Mouse (Mus musculus) lung, postnatal 0 days (tissue): ENCODE measurements at regions not wholly inside any gene's neighbourhood (a gene's known extent, or its start where the extent isn't known, plus 50 kb on each side); places are given as distances from the start of the nearest gene placed in this dataset.

Experiments
- ATAC-seq: fragments of 200-750 bp; cut with Nextera tagmentation; 2 replicates; pipeline ENCODE4 v1.8.0; 2017; ENCODE audit warnings: moderate library complexity
- DNase-seq: peaks from one replicate; pipeline ENCODE4 v3.0.0-alpha.2; 2016; ENCODE audit warnings: low spot score
- H3K27ac ChIP-seq: fragments of 300-500 bp; sonication (generic); 2 replicates; pipeline ENCODE4 v1.5.1; 2014; ENCODE audit warnings: antibody characterized with exemption, mild to moderate bottlenecking, low read length, mixed read lengths
- H3K27me3 ChIP-seq: fragments of 300-500 bp; sonication (generic); replicated peaks from 2 replicates; pipeline ENCODE4 v1.6.1; 2014; ENCODE audit warnings: low read length, mixed read lengths; ENCODE audit not compliant: insufficient read depth
- H3K36me3 ChIP-seq: fragments of 300-500 bp; sonication (generic); 2 replicates; pipeline ENCODE4 v1.6.1; 2014; ENCODE audit warnings: low read length, mixed read lengths; ENCODE audit not compliant: insufficient read depth
- H3K4me1 ChIP-seq: fragments of 300-500 bp; sonication (generic); 2 replicates; pipeline ENCODE4 v1.6.1; 2014; ENCODE audit warnings: antibody characterized with exemption, low read depth, low read length, mixed read lengths; ENCODE audit not compliant: insufficient read depth
- H3K4me2 ChIP-seq: fragments of 300-500 bp; sonication (generic); replicated peaks from 2 replicates; pipeline ENCODE4 v1.6.1; 2014; ENCODE audit warnings: low read depth, mild to moderate bottlenecking, low read length, moderate library complexity, mixed read lengths
- H3K4me3 ChIP-seq: fragments of 300-500 bp; sonication (generic); 2 replicates; pipeline ENCODE4 v1.5.1; 2014; ENCODE audit warnings: low read depth, low read length
- H3K9ac ChIP-seq: fragments of 300-500 bp; sonication (generic); replicated peaks from 2 replicates; pipeline ENCODE4 v1.6.1; 2014; ENCODE audit warnings: low read depth, mild to moderate bottlenecking
- H3K9me3 ChIP-seq: fragments of 300-500 bp; sonication (generic); 2 replicates; pipeline ENCODE4 v1.6.1; 2016; ENCODE audit warnings: low read length, mixed read lengths
- CTCF ChIP-seq: IDR thresholded peaks from 2 replicates; pipeline ENCODE4 v1.5.1; 2016; ENCODE audit warnings: antibody characterized with exemption, mild to moderate bottlenecking
- EP300 ChIP-seq: IDR thresholded peaks from 2 replicates; pipeline ENCODE4 v1.6.1; 2016; ENCODE audit warnings: antibody characterized with exemption, mild to moderate bottlenecking, control low read depth
- WGBS: fragments of 180-500 bp; shearing (Covaris S2); extraction: QIAGEN DNeasy Blood & Tissue Kit; methylation state at CpG from one replicate; pipeline ENCODE4 v1.1.7; 2014; 5-methylcytosine and 5-hydroxymethylcytosine counted together

DNA sequence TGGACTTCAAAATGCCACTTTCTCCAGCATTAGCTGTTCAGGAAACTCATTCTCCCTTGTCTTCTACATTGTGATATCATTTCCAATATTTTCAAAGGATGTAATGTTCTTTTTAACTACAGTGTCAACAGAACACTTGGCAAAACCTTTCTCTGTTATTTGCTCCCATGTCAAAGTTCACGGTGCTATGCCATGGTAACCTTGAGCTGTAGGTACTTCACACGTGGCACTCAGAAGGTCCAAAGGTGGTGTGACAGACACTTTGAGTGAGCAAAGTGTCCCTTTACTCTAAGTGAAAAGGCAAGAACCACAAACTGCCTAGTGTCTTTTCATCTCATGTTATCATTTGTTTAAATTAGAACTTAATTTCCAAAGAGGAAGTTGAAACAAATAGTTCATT lies 53.3 kb upstream of the Tram2 start:
- ATAC-seq (no peak), DNase-seq (peak; percentile 7)
- Histone ChIP-seq H3K27me3 (no peaks in the 10 kb centered on the region), H3K4me1 (no peaks in the 10 kb centered on the region), H3K4me2 (no peak overlapping the region), H3K27ac (no peak overlapping the region), H3K9ac (no peak overlapping the region), H3K4me3 (no peak overlapping the region), H3K36me3 (no peaks in the 10 kb centered on the region), H3K9me3 (no peaks in the 10 kb centered on the region)
- WGBS: 29% methylated on average over 2 of the region's 2 CpGs
- no peak for TF ChIP-seq CTCF
- TF ChIP-seq EP300: no peak

GRCm38 (mm10) chr1:21146961-21147360 lies 67.9 kb upstream of the Tram2 start:
- ATAC-seq: no peak
- Histone ChIP-seq H3K4me1 (no peaks in the 10 kb centered on the region), H3K9me3 (no peaks in the 10 kb centered on the region), H3K9ac (no peak overlapping the region), H3K4me3 (no peak overlapping the region), H3K27ac (no peak overlapping the region), H3K4me2 (no peak overlapping the region), H3K27me3 (no peaks in the 10 kb centered on the region), H3K36me3 (no peaks in the 10 kb centered on the region)
- DNase-seq: no peak
- 67% methylated on average over 4 of the region's 4 CpGs for WGBS
- no peak for TF ChIP-seq EP300
- no peak for TF ChIP-seq CTCF

DNA sequence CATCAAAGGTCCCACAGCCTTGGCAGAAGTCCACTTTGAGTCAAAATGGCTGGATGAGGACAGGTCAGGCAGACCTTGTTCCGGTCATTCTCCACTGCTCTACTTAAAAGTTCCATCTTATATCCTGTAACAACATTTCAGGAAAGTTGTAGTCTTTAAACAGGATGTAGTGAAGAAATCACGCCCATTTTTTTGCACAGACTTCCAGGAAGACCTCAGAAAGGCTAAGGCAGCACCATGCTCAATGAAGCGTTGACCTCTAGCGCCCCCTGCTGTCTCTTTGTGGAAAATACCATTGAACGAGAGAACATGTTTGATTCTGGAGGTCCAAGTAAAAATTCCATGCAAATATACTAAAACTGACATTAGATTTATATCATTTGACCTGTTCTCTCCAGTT lies 56.6 kb upstream of the Tmem14a start:
- H3K27ac ChIP-seq: no peak overlapping the region
- 11% methylated on average over 5 of the region's 5 CpGs for WGBS
- DNase-seq: peak; percentile 83
- no peak overlapping the region for H3K4me2 ChIP-seq
- H3K36me3 ChIP-seq: no peaks in the 10 kb centered on the region
- no peak overlapping the region for H3K4me3 ChIP-seq
- H3K4me1 ChIP-seq: no peaks in the 10 kb centered on the region
- no peaks in the 10 kb centered on the region for H3K27me3 ChIP-seq
- no peak overlapping the region for H3K9ac ChIP-seq
- ATAC-seq: peak; percentile 45
- no peaks in the 10 kb centered on the region for H3K9me3 ChIP-seq
- TF ChIP-seq CTCF (peak; percentile 94), EP300 (peak; percentile 57)

DNA sequence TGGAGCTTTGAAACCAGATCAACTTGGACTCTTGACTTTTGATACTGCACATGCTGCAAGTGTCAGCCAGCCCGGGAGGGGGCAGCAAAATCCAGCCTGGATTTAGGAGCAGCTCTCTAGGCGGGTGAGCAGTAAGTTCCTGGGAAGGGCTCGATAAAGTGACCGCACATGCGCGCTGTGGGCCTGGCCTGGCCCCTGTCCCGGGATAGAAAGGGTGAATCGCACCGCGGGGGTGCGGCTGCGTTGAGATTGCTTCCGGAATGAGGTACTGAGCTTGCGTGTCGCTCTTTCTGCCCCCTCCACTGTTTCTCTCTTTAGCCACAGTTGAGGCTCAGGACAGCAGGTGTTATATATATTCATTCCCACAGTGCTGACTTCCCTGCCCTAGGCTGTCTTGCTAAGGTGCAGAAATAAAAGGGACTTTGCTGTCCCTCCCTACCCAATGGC lies 52.1 kb upstream of the Tmem14a start:
- DNase-seq (peak; percentile 90), ATAC-seq (peak; percentile 96)
- H3K27me3 ChIP-seq: no peaks in the 10 kb centered on the region
- peak overlapping the region; percentile 56 for H3K4me2 ChIP-seq
- H3K36me3 ChIP-seq: no peaks in the 10 kb centered on the region
- no peaks in the 10 kb centered on the region for H3K4me1 ChIP-seq
- 0 out of 2 replicates have a peak overlapping the region, but pooled peaks have one; percentile 27 for H3K9ac ChIP-seq
- H3K4me3 ChIP-seq: peak overlapping the region; percentile 25
- 0 out of 2 replicates have a peak overlapping the region, but pooled peaks have one; percentile 11 for H3K27ac ChIP-seq
- TF ChIP-seq CTCF (peak; percentile 89), EP300 (no peak)
- no peaks in the 10 kb centered on the region for H3K9me3 ChIP-seq
- WGBS: under 1% methylated on average over 15 of the region's 15 CpGs

GRCm38 (mm10) chr1:21166762-21167161 lies 51.6 kb upstream of the Tmem14a start:
- H3K9ac ChIP-seq: 0 out of 2 replicates have a peak overlapping the region, but pooled peaks have one; percentile 27

More at GRCm38 (mm10) chr1:21166762-21167161, 51.6 kb upstream of the Tmem14a start:
- WGBS: 47% methylated on average over 4 of the region's 4 CpGs
- Histone ChIP-seq H3K4me1 (no peaks in the 10 kb centered on the region), H3K4me3 (peak overlapping the region; percentile 25), H3K4me2 (peak overlapping the region; percentile 56), H3K9me3 (no peaks in the 10 kb centered on the region), H3K36me3 (no peaks in the 10 kb centered on the region), H3K27ac (0 out of 2 replicates have a peak overlapping the region, but pooled peaks have one; percentile 11), H3K27me3 (no peaks in the 10 kb centered on the region)
- peak; percentile 13 for DNase-seq
- TF ChIP-seq EP300 (no peak), CTCF (no peak)
- peak; percentile 27 for ATAC-seq
